Mouse (Mus musculus): Measurements from ENCODE around the gene Ypel2.

DNA sequence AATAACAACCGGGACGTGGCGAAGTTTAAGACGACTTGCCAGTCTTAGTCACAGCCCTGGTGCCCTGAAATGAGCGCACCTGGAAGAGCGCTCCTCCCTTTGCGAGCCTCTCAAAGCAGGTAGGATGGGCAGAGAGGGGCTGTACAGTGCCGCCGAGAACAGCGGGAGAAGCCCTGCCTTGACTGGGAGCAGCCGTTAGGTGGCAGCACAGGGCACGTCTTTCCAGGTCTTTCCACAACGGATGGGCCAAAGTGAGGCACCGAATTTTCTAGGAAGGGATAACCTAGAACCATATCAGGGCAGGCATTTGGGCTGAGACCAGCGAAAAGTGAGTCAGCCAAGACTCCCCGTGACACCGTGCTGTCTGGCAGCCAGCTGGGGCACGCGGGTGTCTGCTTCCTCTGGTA is 99.3 kb downstream of the Ypel2 start:
- TF ChIP-seq POLR2A (IDR thresholded peaks at IDR 0.05; ENCODE audit: insufficient read length, low read depth): no peak
- TF ChIP-seq USF1 (IDR thresholded peaks at IDR 0.05; ENCODE audit: low read depth): no peak
- TF ChIP-seq SRF (IDR thresholded peaks at IDR 0.05; ENCODE audit: control insufficient read depth, insufficient read length, low read depth): peak; percentile 55
